Mouse (Mus musculus): ENCODE results near the gene Gp9.

DNA sequence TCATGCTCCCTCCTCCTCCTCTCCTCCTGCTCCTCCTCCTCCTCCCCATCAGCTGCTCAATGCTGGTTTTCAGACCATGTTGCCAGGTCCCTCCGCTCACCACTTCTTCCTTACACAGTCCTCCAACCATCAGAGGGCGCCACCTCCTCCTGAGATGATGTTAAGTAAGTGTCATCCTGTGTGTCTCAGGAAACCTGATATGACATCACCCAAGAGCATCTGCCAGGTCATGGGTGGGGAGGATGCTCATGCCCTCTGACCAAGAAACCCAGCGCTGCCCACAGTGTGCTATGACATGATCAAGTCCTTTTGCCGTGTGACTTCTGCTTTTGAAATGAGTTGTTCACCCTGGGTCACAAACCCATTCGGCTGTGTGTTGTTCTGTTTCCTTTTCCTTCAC is 35.1 kb upstream of the Gp9 start:
- TF ChIP-seq POLR2A (IDR thresholded peaks at IDR 0.05; ENCODE audit: control insufficient read depth, extremely low read depth, insufficient read depth, low read length, poor library complexity) (no peak), CTCF (IDR thresholded peaks at IDR 0.05; ENCODE audit: borderline replicate concordance, control insufficient read depth, extremely low read depth, insufficient read depth, low read length, poor library complexity) (no peak)

All from thymus, adult 2 months (tissue).